ENCODE assay signal across 14 mouse cellular contexts in the genomic region with DNA sequence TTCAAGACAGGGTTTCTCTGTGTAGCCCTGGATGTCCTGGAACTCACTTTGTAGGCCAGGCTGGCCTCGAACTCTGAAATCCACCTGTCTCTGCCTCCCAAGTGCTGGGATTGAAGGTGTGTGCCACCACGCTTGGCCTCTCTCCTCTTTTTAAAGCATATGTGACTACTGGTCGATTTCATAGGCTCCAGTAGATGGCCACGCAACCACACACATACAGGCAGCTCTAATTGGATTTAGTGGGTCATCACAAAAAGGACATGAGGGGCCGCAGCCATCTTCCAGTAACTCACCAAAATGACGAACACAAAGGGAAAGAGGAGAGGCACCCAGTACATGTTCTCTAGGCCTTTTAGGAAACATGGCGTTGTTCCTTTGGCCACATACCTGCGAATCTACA. TPM values are rescaled to one million over a fixed set of nuclear protein-coding genes. Genes with fewer than 3 reads are reported as not detected.
"Had no signal": no experiment of that assay in that cellular context is flagged by ENCODE, and none has a peak within 500 bp of the region (broad histone marks: within the 10 kb centered on the region; RNA-seq: fewer than 3 reads in every experiment).

No protein-coding gene starts in this region.

RNA-seq across cellular contexts. Expression of a gene that starts 44.4 kb away (rescaled TPM):
- total RNA-seq: left cerebral cortex, postnatal 4 days; megakaryocyte progenitor cell, adult 5-6 weeks had no signal
- polyA plus RNA-seq: limb, embryonic 12.5 days; liver, embryonic 11.5 days; liver, embryonic 14.5 days; lung, embryonic 15.5 days; midbrain, embryonic 14.5 days; neural tube, embryonic 12.5 days; neural tube, embryonic 15.5 days; stomach, embryonic 16.5 days had no signal

RNA-seq across cellular contexts. Expression of a gene that starts 50.1 kb away (rescaled TPM):
- total RNA-seq: layer of hippocampus, postnatal 14 days; left cerebral cortex, postnatal 4 days; megakaryocyte progenitor cell, adult 5-6 weeks; megakaryocyte-erythroid progenitor cell, adult 5-6 weeks had no signal
- polyA plus RNA-seq: kidney, embryonic 14.5 days; limb, embryonic 12.5 days; liver, embryonic 11.5 days; liver, embryonic 14.5 days; lung, embryonic 15.5 days; midbrain, embryonic 11.5 days; midbrain, embryonic 14.5 days; neural tube, embryonic 12.5 days; neural tube, embryonic 15.5 days had no signal
